Mouse (Mus musculus): ENCODE results near the gene Ccer2. TPM values are rescaled to one million over a fixed set of nuclear protein-coding genes. Genes with fewer than 3 reads are reported as not detected.

Gene Ccer2
- total RNA-seq, 2 experiments from 2014 or later: not detected

DNA sequence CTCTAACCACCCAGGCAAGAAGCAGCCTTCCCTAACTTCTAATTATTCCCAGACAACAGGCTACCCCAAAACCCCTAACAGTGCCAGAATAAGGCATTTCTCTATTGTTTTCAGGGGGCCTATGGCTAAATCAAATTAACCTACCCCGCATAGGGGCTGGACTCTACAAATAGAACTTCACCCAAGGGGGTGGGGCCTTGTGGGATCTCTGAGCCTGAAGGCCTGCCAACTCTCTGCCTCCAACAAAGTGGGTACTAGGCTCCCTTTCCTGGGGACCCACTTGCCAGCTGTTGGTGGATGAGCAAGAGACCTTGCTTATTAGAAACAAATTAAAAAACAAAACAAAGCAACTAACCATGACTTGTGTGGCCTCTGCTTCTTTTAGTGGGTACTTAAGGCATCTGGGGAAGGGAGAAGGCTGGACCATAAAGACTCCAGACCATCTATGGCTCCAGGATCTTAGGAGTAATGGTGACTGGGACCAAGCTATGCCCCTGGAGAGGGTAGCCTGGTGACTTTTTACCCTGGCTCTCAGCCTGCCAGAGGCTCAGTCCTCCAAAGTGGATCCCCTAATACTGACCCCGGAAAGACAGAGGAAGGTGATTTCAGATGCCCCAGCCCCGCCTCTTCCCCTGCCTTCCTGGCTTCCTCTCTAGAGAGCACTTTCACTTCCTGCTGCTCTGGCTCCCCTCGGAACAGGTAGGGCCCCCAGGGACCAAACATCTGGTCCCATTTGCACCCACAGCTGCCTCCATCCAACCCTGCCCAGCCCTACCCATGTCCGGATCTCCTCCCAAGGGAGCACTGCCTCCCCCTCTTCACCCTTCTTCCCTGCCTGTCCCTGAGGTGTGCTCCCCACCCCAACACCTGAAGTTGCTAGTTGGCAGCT, 32.6 kb downstream of the Ccer2 start, which contains the start of gene Rinl:
Gene Rinl, plus strand, starts transcription at position 663 of the 889 bp plus-strand sequence.
- no peak for DNase-seq (ENCODE audit: low spot score in 2 of 2)

GRCm38 (mm10) chr7:28789235-28789634, 33.3 kb downstream of the Ccer2 start:
- DNase-seq (ENCODE audit: low spot score in 2 of 2): no peak

DNA sequence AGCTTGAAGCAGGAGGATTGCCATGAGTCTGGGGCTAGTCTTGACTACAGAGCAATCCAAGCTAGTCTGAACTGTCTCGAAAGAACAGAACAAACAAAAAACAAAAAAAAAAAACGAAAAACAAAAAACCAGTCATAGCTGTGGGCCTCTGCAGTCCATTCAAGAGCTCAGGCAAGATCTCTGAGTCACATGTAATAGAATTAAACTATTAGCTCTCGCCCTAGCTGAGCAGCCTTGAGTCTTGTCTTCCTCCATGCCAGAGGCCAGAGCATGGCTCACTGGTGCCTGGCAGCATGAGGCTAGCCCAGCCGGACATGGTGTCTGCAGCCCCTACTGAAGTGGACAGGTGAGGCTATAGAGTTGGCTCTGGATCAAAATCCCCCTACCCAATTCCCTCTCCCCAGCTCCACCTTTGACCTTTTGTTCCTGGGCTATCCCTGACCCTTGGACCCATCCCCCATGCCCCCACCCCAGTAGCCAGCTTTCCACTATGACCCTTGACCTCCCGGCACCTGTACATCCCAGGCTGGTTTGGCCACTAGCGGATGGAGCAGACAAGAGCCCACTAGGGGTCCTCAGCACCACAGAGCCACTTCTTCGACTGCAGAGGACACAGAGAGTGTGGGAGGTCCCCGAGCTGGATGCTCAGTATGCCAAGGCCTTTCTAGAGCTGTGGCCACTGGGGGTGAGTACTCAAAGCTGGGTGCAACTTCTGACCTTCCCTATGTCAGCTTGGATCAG, 34.3 kb downstream of the Ccer2 start:
- no peak for DNase-seq (ENCODE audit: low spot score in 2 of 2)

GRCm38 (mm10) chr7:28791706-28792105, 35.7 kb downstream of the Ccer2 start:
- DNase-seq (ENCODE audit: low spot score in 2 of 2): no peak

DNA sequence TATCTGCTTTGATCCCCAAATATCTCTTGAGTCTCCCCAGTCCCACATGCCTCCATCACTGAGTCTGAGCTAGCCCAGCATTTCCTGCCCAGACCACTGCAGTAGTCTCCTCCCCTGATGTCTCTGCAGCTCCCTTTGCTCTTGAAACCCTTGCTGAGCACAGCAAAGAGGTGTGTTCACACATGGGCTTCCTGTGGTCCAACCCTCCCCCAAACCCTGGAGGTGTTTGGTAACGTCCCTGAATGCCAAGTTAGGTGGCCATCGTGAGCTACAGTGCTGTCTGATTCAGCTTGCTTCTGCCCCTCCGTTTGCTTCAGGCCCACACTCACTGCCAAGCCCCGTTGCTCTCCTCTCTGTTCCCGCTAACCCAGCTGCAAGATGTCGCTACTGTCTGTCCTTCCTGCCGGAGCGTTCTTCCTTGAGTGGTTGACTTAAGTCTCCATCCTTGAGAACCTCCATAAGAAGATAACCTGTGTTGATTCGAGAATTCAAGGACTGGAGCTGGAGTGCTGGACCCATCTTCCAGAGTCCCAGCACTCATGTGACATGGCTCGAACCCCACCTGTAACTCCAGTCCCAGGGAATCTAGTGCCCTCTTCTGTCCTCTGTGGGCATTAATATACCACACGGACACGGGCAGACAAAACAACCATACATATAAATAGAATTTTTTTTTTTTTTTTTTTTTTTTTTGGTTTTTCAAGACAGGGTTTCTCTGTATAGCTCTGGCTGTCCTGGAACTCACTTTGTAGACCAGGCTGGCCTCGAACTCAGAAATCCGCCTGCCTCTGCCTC, 36.6 kb downstream of the Ccer2 start:
- no peak for DNase-seq (ENCODE audit: low spot score in 2 of 2)

- no peak for DNase-seq (ENCODE audit: low spot score in 2 of 2)
Measured at GRCm38 (mm10) chr7:28793834-28794233, 37.9 kb downstream of the Ccer2 start.

DNA sequence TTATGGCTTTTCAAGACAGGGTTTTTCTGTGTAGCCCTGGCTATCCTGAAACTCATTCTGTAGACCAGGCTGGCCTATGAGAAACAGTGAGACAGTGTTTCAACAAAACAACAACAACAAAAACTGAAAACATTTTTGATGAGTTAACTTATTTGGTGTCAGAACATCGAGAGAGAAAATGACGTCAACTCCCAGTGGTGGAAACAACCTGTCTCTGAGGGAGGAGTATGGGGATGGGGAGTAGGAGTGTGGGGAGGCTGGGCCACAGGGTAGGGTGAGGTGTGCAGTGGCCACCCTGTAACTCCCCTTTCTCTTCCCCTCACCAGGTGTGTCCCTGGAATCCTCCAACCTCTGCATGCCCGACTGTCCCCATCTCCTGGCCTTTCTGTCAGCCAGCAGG, 38.5 kb downstream of the Ccer2 start:
- no peak for DNase-seq (ENCODE audit: low spot score in 2 of 2)

DNA sequence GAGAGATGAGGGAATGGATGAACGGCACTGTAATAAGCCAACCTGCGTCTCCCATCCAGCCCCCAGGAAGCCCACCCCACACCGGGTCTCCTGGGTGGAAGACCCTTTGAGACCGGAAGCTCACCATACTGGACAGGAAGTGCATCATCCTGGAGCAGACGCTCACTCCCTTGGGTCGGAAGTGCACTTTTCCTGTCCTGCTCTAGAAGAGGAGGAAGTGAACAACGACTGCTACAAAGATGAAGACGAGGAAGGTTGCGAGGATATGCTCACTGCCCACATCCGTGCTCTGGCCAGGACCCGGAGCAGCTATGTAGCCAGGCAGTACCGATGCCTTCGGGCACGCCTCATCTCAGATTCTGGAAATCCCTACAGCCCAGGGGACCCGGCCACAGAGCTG, 39.9 kb downstream of the Ccer2 start:
- no peak for DNase-seq (ENCODE audit: low spot score in 2 of 2)

- DNase-seq (ENCODE audit: low spot score in 2 of 2): peak; percentile 88 to 90
Measured at GRCm38 (mm10) chr7:28796562-28796975, 40.6 kb downstream of the Ccer2 start.

GRCm38 (mm10) chr7:28799994-28800393, 44.0 kb downstream of the Ccer2 start:
- no peak for DNase-seq (ENCODE audit: low spot score in 2 of 2)

DNA sequence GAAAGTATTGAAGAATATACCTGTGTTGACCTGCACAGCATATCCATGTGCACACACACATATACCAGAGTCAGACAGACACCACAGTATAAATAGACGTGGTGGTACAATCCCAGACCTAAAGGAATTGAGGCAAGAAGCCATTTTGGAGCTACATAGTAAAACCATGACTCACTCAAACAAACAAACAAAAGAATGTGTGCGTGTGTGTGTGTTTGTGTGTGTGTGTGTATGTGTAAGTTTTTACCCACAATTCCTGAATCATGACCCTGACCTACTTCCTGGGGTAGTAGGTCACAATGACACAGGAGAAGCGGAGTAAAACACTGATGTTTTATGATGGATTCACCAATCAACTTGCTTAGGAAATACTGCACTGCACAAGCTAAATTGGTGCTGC, 45.5 kb downstream of the Ccer2 start:
- no peak for DNase-seq (ENCODE audit: low spot score in 2 of 2)

DNA sequence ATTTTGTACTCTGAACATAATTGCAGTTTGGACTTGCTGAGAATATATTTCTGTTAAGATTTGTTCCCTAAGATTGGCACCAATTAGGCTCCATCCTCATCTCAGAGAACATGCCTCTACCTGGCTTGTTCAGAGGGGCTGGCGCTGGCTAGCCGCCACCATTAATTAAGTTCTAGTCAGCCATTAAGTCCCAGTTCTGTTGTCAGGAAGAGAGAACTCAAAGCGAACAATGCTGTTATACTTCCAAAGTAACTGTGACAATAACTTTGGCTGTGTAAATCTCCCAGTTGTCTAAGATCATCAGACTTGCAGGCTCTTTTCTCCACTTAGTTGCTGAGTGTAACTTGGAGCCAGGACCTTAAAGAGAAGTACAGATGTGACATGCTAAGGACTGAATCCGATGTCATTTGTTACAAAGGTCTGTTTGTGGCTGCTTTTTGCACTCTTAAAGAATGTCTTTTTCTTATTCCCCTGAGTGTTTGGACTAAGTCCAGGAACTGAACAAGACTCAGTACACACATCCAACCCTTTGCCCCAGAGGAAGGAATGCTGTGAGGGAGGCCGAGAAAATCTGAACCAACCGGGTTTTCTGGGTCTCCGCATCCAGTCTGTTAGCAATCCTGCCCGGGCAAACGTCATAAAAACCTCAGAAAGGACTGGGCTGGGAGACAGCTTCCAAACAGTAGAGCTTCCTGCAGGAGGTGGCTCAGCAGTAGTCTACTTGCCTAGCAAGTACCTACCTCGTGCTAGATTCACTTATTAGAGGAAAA, 46.1 kb downstream of the Ccer2 start:
- no peak for DNase-seq (ENCODE audit: low spot score in 2 of 2)

GRCm38 (mm10) chr7:28802846-28803588, 47.0 kb downstream of the Ccer2 start:
- no peak for DNase-seq (ENCODE audit: low spot score in 2 of 2)

DNA sequence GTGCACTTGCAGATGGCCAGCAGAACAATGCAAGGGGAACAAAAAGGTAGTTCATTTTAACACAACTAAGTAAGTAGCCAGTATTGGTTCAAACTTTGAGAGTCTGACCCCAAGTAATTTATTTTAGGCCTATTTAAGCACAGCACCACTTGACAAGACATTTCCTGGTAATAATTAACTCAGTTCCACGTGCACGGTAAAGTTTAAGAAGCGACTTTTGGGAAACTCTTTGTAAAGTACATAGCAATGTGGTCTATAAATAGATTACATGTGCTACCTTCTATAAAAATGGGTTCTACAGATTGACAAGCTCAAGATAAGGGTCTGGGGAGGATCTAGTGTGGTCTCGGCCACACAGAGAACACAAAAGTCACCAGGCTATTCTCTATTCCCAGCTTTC, 47.8 kb downstream of the Ccer2 start:
- no peak for DNase-seq (ENCODE audit: low spot score in 2 of 2)

- DNase-seq (ENCODE audit: low spot score in 2 of 2): no peak
Measured at GRCm38 (mm10) chr7:28806869-28807268, 50.9 kb downstream of the Ccer2 start.

DNA sequence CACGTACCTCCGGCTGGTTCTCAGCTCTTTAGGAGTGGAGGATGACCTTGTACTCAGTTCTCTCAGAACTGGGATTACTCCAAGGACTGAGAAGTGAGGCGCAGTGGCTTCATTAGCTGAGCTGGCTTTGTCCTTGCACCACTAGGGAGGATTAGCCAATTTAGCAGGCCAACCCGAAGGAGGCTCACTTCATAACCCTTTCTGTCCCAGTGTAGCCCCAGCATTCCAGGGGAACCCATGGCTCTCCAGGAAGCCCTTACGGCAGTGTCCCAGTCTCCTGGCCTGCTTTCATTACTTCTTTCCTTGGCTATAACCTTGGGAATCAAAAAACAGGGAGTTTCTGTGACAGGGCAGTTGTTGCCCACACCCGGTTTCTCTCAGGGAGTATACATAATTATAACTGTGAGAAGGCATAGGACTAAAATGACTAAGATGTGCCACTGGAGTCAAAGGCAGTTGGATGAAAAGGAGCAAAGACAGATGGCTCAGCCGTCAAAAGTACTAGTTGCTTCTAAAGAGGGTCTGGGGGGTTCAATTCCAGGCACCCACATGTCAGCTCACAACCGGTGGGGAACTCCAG, 51.8 kb downstream of the Ccer2 start:
- peak in 1 of 2 experiments; percentile 51 for DNase-seq (ENCODE audit: low spot score in 2 of 2)

DNA sequence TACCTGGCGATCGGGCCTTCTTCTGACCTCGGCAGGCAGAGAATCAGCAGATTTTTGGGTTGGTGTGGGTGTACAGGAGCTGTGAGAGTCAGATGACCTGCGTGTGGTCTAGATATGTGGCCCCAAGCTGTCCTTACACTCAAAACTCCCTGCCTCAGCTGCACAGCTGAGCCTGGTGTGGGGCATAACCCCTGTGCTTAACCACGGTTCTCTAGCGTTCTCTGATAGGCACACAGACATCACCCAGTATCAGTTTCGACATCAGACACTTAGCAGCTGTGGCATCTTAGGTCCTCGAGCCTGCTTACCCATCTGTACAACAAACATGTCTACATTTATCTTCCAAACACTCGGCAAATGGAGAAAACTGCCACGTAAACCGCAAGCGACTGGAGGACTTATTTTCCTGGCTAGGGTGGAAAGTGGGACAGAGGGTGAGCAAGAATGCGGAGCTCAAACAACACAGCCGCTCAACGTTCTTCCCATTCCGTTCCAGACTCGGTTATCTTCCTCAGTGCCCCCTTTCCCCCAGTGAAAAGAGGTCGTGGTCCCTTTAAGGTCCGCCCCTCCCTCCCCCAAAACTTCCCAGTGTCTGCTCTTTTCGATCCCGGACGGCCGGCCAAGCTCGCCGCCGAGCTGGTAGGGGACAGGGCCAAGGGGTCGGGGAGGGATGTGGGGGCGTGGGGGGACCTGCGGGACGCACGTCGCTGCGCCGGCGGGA, 52.4 kb downstream of the Ccer2 start, which contains the start of gene Hnrnpl:
Gene Hnrnpl, plus strand, starts transcription at position 321 of the 721 bp plus-strand sequence.
- peak in 1 of 2 experiments; percentile 41 for DNase-seq (ENCODE audit: low spot score in 2 of 2)
